Mouse (Mus musculus) liver, adult 2 months (tissue): ENCODE measurements around the gene Otp.

Source experiments
- CTCF ChIP-seq: fragments of 200-500 bp; IDR thresholded peaks from 2 replicates; pipeline ENCODE4 v1.5.1; 2011; ENCODE audit warnings: low read depth, low read length, control low read depth
- POLR2A ChIP-seq: fragments of 200-500 bp; IDR thresholded peaks from 2 replicates; pipeline ENCODE4 v1.6.1; 2011; ENCODE audit warnings: low read length, control low read depth; ENCODE audit not compliant: insufficient read depth; ENCODE audit errors: extremely low read depth

GRCm38 (mm10) chr13:94872439-94872838 is 3.0 kb upstream of the Otp start:
- TF ChIP-seq POLR2A = no peak
- TF ChIP-seq CTCF = no peak
